Mouse (Mus musculus): Measurements from ENCODE around the gene Lypd3.

GRCm38 (mm10) chr7:24630116-24630880 lies 6.1 kb upstream of the Lypd3 start:
- no peak for TF ChIP-seq ZNF384 (IDR thresholded peaks at IDR 0.05; ENCODE audit: low read depth, low read length)
- TF ChIP-seq ZC3H11A (IDR thresholded peaks at IDR 0.05; ENCODE audit: borderline replicate concordance, low read depth, low read length), result no peak
- TF ChIP-seq CHD2 (IDR thresholded peaks at IDR 0.05; ENCODE audit: low read depth, low read length), result no peak
- TF ChIP-seq HCFC1 (IDR thresholded peaks at IDR 0.05; ENCODE audit: borderline replicate concordance, insufficient read depth, low read length), result no peak
- TF ChIP-seq MAFK (IDR thresholded peaks at IDR 0.05; ENCODE audit: insufficient read depth, low read depth, low read length), result no peak

Data from ES-E14 (cell line).